Mouse (Mus musculus): ENCODE measurements around the gene Sdr42e1. TPM values are rescaled to one million over a fixed set of nuclear protein-coding genes. Genes with fewer than 3 reads are reported as not detected.

Sdr42e1 gene
- 0.32 and 0.42 TPM in 2 replicates for polyA plus RNA-seq (2016; fragmentation: Nextera tagmentation; extraction: Ambion mirVana)

- H3K27ac ChIP-seq, result no peak within 1 kb of the TSS
- peaks cover 24% of the 10 kb centered on the region for H3K4me1 ChIP-seq
- peaks cover 12% of the 10 kb centered on the region; the same call in 1 of the 2 replicates for H3K27me3 ChIP-seq (ENCODE audit: poor library complexity, severe bottlenecking)
- peak within 1 kb of the TSS; percentile 59 for H3K4me3 ChIP-seq
- WGBS, result 15% methylated on average over 17 of the region's 17 CpGs
- no peaks in the 10 kb centered on the region for H3K36me3 ChIP-seq (replicated peaks)
- peak; percentile 30 for DNase-seq (ENCODE audit: extremely low spot score, low spot score)
- H3K9me3 ChIP-seq, result no peaks in the 10 kb centered on the region
These were observed at the start of gene Sdr42e1 for GRCm38 (mm10) chr8:117673430-117673830. Sdr42e1 (minus strand) TSS chr8:117673689.

GRCm38 (mm10) chr8:117718152-117718860, 44.8 kb upstream of the Sdr42e1 start:
- 86% methylated on average over 14 of the region's 14 CpGs for WGBS
- no peak overlapping the region for H3K27ac ChIP-seq
- no peaks in the 10 kb centered on the region for H3K36me3 ChIP-seq (replicated peaks)
- DNase-seq (ENCODE audit: extremely low spot score, low spot score), result no peak
- H3K9me3 ChIP-seq, result no peaks in the 10 kb centered on the region; the same call in 1 of the 2 replicates
- H3K4me3 ChIP-seq, result no peak overlapping the region
- H3K4me1 ChIP-seq, result no peaks in the 10 kb centered on the region
- H3K27me3 ChIP-seq (ENCODE audit: poor library complexity, severe bottlenecking), result no peaks in the 10 kb centered on the region

- H3K4me1 ChIP-seq, result no peaks in the 10 kb centered on the region
- no peaks in the 10 kb centered on the region for H3K27me3 ChIP-seq (ENCODE audit: poor library complexity, severe bottlenecking)
- H3K27ac ChIP-seq, result no peak overlapping the region
- DNase-seq (ENCODE audit: extremely low spot score, low spot score), result no peak
- H3K9me3 ChIP-seq, result no peaks in the 10 kb centered on the region; the same call in 1 of the 2 replicates
- H3K36me3 ChIP-seq (replicated peaks), result no peaks in the 10 kb centered on the region
- H3K4me3 ChIP-seq, result no peak overlapping the region
- WGBS, result 85% methylated on average over 5 of the region's 5 CpGs
These were observed 42.4 kb upstream of the Sdr42e1 start for GRCm38 (mm10) chr8:117715896-117716295.

- Histone ChIP-seq H3K9me3 (no peaks in the 10 kb centered on the region), H3K27me3 (ENCODE audit: poor library complexity, severe bottlenecking) (no peaks in the 10 kb centered on the region), H3K36me3 (replicated peaks) (no peaks in the 10 kb centered on the region), H3K4me1 (no peaks in the 10 kb centered on the region), H3K4me3 (no peak overlapping the region), H3K27ac (no peak overlapping the region)
- WGBS, result 89% methylated on average over 5 of the region's 5 CpGs
- no peak for DNase-seq (ENCODE audit: extremely low spot score, low spot score)
These were observed 41.1 kb upstream of the Sdr42e1 start for GRCm38 (mm10) chr8:117714604-117715003.

GRCm38 (mm10) chr8:117712226-117712625, 38.7 kb upstream of the Sdr42e1 start:
- H3K27ac ChIP-seq, result no peak overlapping the region
- H3K27me3 ChIP-seq (ENCODE audit: poor library complexity, severe bottlenecking), result no peaks in the 10 kb centered on the region
- no peak overlapping the region for H3K4me3 ChIP-seq
- no peaks in the 10 kb centered on the region for H3K4me1 ChIP-seq
- 80% methylated on average over 5 of the region's 5 CpGs for WGBS
- no peaks in the 10 kb centered on the region for H3K36me3 ChIP-seq (replicated peaks)
- DNase-seq (ENCODE audit: extremely low spot score, low spot score), result no peak
- H3K9me3 ChIP-seq, result no peaks in the 10 kb centered on the region

GRCm38 (mm10) chr8:117706141-117706540, 32.7 kb upstream of the Sdr42e1 start:
- peaks cover 24% of the 10 kb centered on the region for H3K4me1 ChIP-seq
- no peak overlapping the region for H3K4me3 ChIP-seq
- no peak overlapping the region for H3K27ac ChIP-seq
- H3K27me3 ChIP-seq (ENCODE audit: poor library complexity, severe bottlenecking), result peaks cover 5% of the 10 kb centered on the region; the same call in 1 of the 2 replicates
- DNase-seq (ENCODE audit: extremely low spot score, low spot score), result no peak
- 89% methylated on average over 4 of the region's 4 CpGs for WGBS
- no peaks in the 10 kb centered on the region for H3K9me3 ChIP-seq
- no peaks in the 10 kb centered on the region for H3K36me3 ChIP-seq (replicated peaks)

GRCm38 (mm10) chr8:117702701-117703100, 29.2 kb upstream of the Sdr42e1 start:
- WGBS, result 43% methylated on average over 10 of the region's 10 CpGs
- H3K27me3 ChIP-seq (ENCODE audit: poor library complexity, severe bottlenecking), result peaks cover 5% of the 10 kb centered on the region; the same call in 1 of the 2 replicates
- no peak for DNase-seq (ENCODE audit: extremely low spot score, low spot score)

GRCm38 (mm10) chr8:117701859-117702258, 28.4 kb upstream of the Sdr42e1 start, which contains the start of gene Hsd17b2:
Hsd17b2 (plus strand) TSS chr8:117701904.
- no peak within 1 kb of the TSS for H3K27ac ChIP-seq
- 51% methylated on average over 13 of the region's 13 CpGs for WGBS
- H3K4me1 ChIP-seq, result peaks cover 32% of the 10 kb centered on the region
- H3K4me3 ChIP-seq, result no peak within 1 kb of the TSS
- no peak for DNase-seq (ENCODE audit: extremely low spot score, low spot score)
- H3K36me3 ChIP-seq (replicated peaks), result no peaks in the 10 kb centered on the region
- H3K9me3 ChIP-seq, result no peaks in the 10 kb centered on the region
- H3K27me3 ChIP-seq (ENCODE audit: poor library complexity, severe bottlenecking), result peaks cover 5% of the 10 kb centered on the region; the same call in 1 of the 2 replicates

More at GRCm38 (mm10) chr8:117702701-117703100, 29.2 kb upstream of the Sdr42e1 start:
- peaks cover 32% of the 10 kb centered on the region for H3K4me1 ChIP-seq
- H3K27ac ChIP-seq, result no peak overlapping the region
- no peaks in the 10 kb centered on the region for H3K36me3 ChIP-seq (replicated peaks)
- no peak overlapping the region for H3K4me3 ChIP-seq
- no peaks in the 10 kb centered on the region for H3K9me3 ChIP-seq

- WGBS, result 87% methylated on average over 8 of the region's 8 CpGs
- Histone ChIP-seq H3K4me1 (peaks cover 32% of the 10 kb centered on the region), H3K4me3 (no peak overlapping the region), H3K27ac (no peak overlapping the region), H3K27me3 (ENCODE audit: poor library complexity, severe bottlenecking) (peaks cover 5% of the 10 kb centered on the region; the same call in 1 of the 2 replicates), H3K9me3 (no peaks in the 10 kb centered on the region), H3K36me3 (replicated peaks) (no peaks in the 10 kb centered on the region)
- DNase-seq (ENCODE audit: extremely low spot score, low spot score), result no peak
These were observed 27.8 kb upstream of the Sdr42e1 start for GRCm38 (mm10) chr8:117701246-117701645.

GRCm38 (mm10) chr8:117700699-117701098, 27.2 kb upstream of the Sdr42e1 start:
- WGBS, result 28% methylated on average over 8 of the region's 8 CpGs
- Histone ChIP-seq H3K36me3 (replicated peaks) (no peaks in the 10 kb centered on the region), H3K27me3 (ENCODE audit: poor library complexity, severe bottlenecking) (peaks cover 5% of the 10 kb centered on the region; the same call in 1 of the 2 replicates), H3K9me3 (no peaks in the 10 kb centered on the region; the same call in 1 of the 2 replicates), H3K4me3 (no peak overlapping the region), H3K27ac (no peak overlapping the region), H3K4me1 (peaks cover 32% of the 10 kb centered on the region)
- DNase-seq (ENCODE audit: extremely low spot score, low spot score), result no peak

- WGBS, result 44% methylated on average over 5 of the region's 5 CpGs
- Histone ChIP-seq H3K4me1 (peaks cover 19% of the 10 kb centered on the region), H3K36me3 (replicated peaks) (no peaks in the 10 kb centered on the region), H3K4me3 (no peak overlapping the region), H3K9me3 (no peaks in the 10 kb centered on the region; the same call in 1 of the 2 replicates), H3K27me3 (ENCODE audit: poor library complexity, severe bottlenecking) (no peaks in the 10 kb centered on the region), H3K27ac (no peak overlapping the region)
- no peak for DNase-seq (ENCODE audit: extremely low spot score, low spot score)
These were observed 23.8 kb upstream of the Sdr42e1 start for GRCm38 (mm10) chr8:117697248-117697647.

- Histone ChIP-seq H3K4me1 (peaks cover 3% of the 10 kb centered on the region), H3K9me3 (no peaks in the 10 kb centered on the region; the same call in 1 of the 2 replicates), H3K4me3 (no peak overlapping the region), H3K27me3 (ENCODE audit: poor library complexity, severe bottlenecking) (no peaks in the 10 kb centered on the region), H3K27ac (no peak overlapping the region), H3K36me3 (replicated peaks) (no peaks in the 10 kb centered on the region)
- DNase-seq (ENCODE audit: extremely low spot score, low spot score), result no peak
- 84% methylated on average over 1 of the region's 1 CpGs for WGBS
These were observed 22.1 kb upstream of the Sdr42e1 start for GRCm38 (mm10) chr8:117695636-117696035.

- WGBS, result 90% methylated on average over 4 of the region's 4 CpGs
- no peaks in the 10 kb centered on the region for H3K27me3 ChIP-seq (ENCODE audit: poor library complexity, severe bottlenecking)
- no peak for DNase-seq (ENCODE audit: extremely low spot score, low spot score)
- H3K4me3 ChIP-seq, result no peak overlapping the region
- no peaks in the 10 kb centered on the region for H3K36me3 ChIP-seq (replicated peaks)
- no peaks in the 10 kb centered on the region; the same call in 1 of the 2 replicates for H3K9me3 ChIP-seq
- H3K27ac ChIP-seq, result no peak overlapping the region
- H3K4me1 ChIP-seq, result no peaks in the 10 kb centered on the region
These were observed 18.6 kb upstream of the Sdr42e1 start for GRCm38 (mm10) chr8:117692131-117692530.
